Mouse (Mus musculus): ENCODE measurements around the gene Gm10521.

The Gm10521 gene

DNA sequence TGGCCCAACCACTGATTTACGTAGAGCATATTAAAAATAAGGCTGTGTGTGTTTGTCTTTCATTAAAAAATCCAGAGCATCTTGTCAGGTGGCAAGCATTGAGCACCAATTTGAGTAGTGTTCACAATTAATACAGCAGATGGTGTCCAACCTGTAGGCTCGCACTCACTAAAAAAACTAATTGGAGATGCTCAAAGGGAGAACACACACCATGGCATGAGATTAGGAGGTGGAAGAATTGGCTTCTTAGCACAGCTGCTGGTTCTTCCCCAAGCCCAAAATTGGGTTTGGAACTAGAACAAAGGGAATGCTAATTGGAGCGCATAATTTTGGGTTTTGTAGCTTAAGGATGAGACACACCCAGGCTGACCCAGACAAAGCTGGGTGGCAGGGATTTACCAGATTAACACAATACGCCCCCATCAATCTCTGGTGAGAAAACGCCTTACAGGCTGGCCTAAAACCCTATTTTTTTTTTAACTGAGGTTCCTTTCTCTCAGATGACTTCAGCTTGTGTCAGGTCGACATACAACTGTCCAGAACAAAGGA is 51.1 kb downstream of the Gm10521 start:
- no peak for DNase-seq (ENCODE audit: low spot score in 2 of 2)

Measured in spleen, postnatal 14 days (tissue).